Mouse (Mus musculus) heart, embryonic 10.5 days (tissue): ENCODE data around the gene Syvn1. TPM values are rescaled to one million over a fixed set of nuclear protein-coding genes. Genes with fewer than 3 reads are reported as not detected.

Source experiments
- DNase-seq: peaks from one replicate; pipeline ENCODE4 v3.0.0-alpha.2; 2017; ENCODE audit warnings: low spot score
- H3K27ac ChIP-seq: fragments of 300-500 bp; sonication (generic); 2 replicates; pipeline ENCODE4 v1.5.1; 2016; ENCODE audit warnings: mild to moderate bottlenecking
- H3K27me3 ChIP-seq: fragments of 300-500 bp; sonication (generic); 2 replicates; pipeline ENCODE4 v1.6.1; 2016; ENCODE audit warnings: mild to moderate bottlenecking; ENCODE audit not compliant: poor library complexity, insufficient read depth, severe bottlenecking
- H3K36me3 ChIP-seq: fragments of 300-500 bp; sonication (generic); 2 replicates; pipeline ENCODE4 v1.6.1; 2016; ENCODE audit warnings: mild to moderate bottlenecking, moderate library complexity
- H3K4me1 ChIP-seq: fragments of 300-500 bp; sonication (generic); 2 replicates; pipeline ENCODE4 v1.6.1; 2016; ENCODE audit warnings: mild to moderate bottlenecking
- H3K4me3 ChIP-seq: fragments of 300-500 bp; sonication (generic); 2 replicates; pipeline ENCODE4 v1.5.1; 2016; ENCODE audit warnings: mild to moderate bottlenecking, moderate library complexity
- H3K9me3 ChIP-seq: fragments of 300-500 bp; sonication (generic); 2 replicates; pipeline ENCODE4 v1.6.1; 2016; ENCODE audit warnings: mild to moderate bottlenecking, moderate library complexity
- WGBS: fragments of 180-500 bp; shearing (Covaris S2); methylation state at CpG from one replicate; pipeline ENCODE4 v1.1.7; 2016; 5-methylcytosine and 5-hydroxymethylcytosine counted together
- polyA plus RNA-seq: library from polyadenylated mRNA; unstranded; fragments of >200 nt; fragmentation: Nextera tagmentation; extraction: Ambion mirVana; gene quantifications from 2 replicates; pipeline ENCODE4 v1.2.1, GENCODE M21; 2016

Syvn1 gene
- polyA plus RNA-seq, 1 experiment from 2014 or later: 31.0 TPM

DNA sequence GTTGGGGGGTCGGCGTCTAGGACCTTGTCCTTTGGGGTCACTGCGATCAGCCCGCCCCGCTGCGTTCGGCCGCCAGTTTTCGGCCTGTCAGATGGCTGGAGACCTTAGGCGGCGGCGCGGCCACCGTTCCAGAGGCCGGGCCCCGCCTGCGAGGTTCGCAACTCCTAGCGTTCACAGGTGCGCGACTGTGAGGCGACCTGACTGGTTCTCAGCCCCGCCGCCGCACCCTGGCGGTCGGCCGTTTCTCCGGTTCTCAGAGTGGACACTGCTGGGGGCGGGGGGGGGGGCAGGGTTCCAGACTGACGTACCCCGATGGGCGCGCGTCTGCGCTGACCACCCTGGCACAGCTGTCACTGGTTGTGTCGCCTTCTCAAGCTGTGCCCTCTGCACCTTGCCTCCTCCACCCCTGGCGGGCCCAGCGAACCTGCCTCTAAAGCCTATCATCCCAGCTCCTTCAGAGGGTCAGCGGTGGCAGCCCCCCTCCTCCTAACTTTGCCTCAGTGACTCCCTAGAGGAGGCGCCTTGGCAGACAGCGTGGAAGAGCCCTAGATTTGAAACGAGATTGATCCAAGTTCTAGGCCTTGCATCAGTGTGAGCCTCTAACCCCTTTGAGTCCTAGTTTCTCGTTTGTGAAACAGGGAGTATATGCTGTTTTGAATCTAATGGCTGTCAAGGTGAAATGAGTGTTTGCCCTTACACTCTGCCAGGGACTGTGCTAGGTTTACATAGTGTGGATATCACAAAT is 950 bp downstream of the Syvn1 start:
- no peak for DNase-seq
- H3K4me3 ChIP-seq: peak overlapping the region; percentile 86
- H3K27me3 ChIP-seq: no peaks in the 10 kb centered on the region
- H3K27ac ChIP-seq: peak overlapping the region; percentile 94
- peaks cover 43% of the 10 kb centered on the region for H3K36me3 ChIP-seq
- 2% methylated on average over 43 of the region's 44 CpGs for WGBS
- peaks cover 22% of the 10 kb centered on the region for H3K4me1 ChIP-seq
- H3K9me3 ChIP-seq: no peaks in the 10 kb centered on the region

DNA sequence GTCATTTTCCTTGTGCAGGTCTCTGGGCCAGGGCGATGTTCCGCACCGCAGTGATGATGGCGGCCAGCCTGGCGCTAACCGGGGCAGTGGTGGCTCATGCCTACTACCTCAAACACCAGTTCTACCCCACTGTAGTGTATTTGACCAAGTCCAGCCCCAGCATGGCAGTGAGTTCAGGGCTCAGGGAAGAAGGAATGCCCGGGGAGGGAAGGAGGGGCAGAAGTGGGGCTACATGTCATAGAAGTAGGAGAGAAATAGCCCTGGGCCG is 1.5 kb downstream of the Syvn1 start:
- Histone ChIP-seq H3K9me3 (no peaks in the 10 kb centered on the region), H3K4me3 (peak overlapping the region; percentile 86), H3K27ac (peak overlapping the region; percentile 94), H3K36me3 (peaks cover 48% of the 10 kb centered on the region), H3K4me1 (peaks cover 22% of the 10 kb centered on the region), H3K27me3 (no peaks in the 10 kb centered on the region)
- no peak for DNase-seq
- WGBS: 80% methylated on average over 8 of the region's 8 CpGs

DNA sequence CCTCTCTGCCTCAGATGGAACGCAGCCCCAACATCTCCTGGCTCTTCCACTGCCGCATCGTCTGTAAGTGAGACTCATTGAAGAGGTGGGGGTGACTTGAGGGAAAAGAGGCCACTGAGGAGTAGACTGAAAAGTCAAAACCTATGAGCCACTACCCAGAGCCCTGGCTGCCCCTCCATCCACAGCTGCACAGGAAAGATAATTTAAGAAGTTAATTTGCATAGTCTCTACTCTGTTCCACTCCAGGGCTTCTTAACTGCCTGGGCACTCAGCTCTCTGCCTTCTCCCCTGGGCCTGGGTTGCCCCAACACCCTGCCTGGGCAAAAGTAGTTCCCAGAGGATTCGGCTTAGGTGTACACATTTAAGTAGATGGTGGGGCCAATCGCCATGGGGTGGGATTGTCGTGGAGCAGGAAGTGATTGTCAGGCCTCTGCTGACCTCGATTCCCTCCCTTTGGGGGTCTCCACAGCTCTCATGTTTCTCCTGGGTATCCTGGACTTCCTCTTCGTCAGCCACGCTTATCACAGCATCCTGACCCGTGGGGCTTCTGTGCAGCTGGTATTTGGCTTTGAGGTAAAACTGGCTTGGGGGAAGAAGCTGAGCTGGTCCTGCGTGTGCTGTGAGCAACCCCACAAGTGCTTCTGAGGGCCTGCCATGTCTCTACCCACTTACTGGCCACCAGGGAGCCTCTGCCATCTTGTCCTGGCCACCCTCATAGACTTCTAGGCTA is 2.5 kb downstream of the Syvn1 start:
- no peak for DNase-seq
- Histone ChIP-seq H3K27ac (no peak overlapping the region), H3K36me3 (peaks cover 58% of the 10 kb centered on the region), H3K4me1 (peaks cover 22% of the 10 kb centered on the region), H3K27me3 (no peaks in the 10 kb centered on the region), H3K4me3 (peak overlapping the region; percentile 86; the same call in 1 of the 2 replicates), H3K9me3 (no peaks in the 10 kb centered on the region)
- 77% methylated on average over 11 of the region's 11 CpGs for WGBS

DNA sequence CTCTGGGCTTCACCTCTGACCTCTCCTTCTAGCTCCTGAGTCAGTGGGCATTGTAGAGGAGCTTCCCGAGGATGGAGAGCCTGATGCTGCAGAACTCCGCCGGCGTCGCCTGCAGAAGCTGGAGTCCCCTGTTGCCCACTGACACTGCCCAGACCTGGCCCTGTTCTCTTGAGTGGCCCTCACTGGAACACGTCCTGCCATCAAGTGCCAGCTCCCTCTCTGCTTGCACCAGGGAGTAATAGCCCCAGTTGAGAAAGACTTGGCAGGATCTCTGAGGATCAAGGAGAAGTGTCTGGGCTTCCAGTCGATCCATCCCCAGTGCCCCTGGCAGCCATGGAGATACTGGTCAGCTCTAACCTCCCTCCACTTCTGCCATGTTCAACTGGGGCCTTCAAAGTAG is 6.1 kb downstream of the Syvn1 start:
- Histone ChIP-seq H3K27me3 (no peaks in the 10 kb centered on the region), H3K9me3 (no peaks in the 10 kb centered on the region), H3K36me3 (peaks cover 82% of the 10 kb centered on the region), H3K4me3 (no peak overlapping the region), H3K27ac (no peak overlapping the region), H3K4me1 (peaks cover 24% of the 10 kb centered on the region)
- DNase-seq: no peak
- 89% methylated on average over 7 of the region's 7 CpGs for WGBS

DNA sequence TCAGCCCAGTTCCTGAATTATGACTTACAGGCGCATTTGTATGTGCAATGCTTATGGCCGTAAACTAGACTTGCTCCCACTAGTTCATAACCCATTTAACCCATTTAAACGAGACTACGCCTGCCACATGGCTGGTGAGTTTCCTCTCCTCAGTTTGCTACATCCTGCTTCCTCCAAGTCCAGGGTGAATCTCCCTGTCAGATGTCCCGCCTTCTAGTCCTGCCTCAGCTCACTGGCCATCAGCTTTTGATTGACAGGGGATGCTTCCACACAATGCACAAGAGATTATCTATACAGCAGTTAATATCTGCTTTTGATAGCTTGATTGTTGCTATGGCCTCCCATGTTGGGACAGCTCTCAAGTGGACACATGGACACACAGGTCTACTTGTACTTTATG is 7.9 kb downstream of the Syvn1 start:
- Histone ChIP-seq H3K9me3 (no peaks in the 10 kb centered on the region), H3K36me3 (peaks cover 78% of the 10 kb centered on the region), H3K27ac (no peak overlapping the region), H3K4me3 (no peak overlapping the region), H3K27me3 (no peaks in the 10 kb centered on the region), H3K4me1 (peaks cover 17% of the 10 kb centered on the region)
- DNase-seq: no peak
- WGBS: 88% methylated on average over 5 of the region's 5 CpGs

GRCm38 (mm10) chr19:6056696-6057095 is 10.3 kb downstream of the Syvn1 start:
- Histone ChIP-seq H3K4me3 (peak overlapping the region; percentile 91), H3K27me3 (no peaks in the 10 kb centered on the region), H3K27ac (0 out of 2 replicates have a peak overlapping the region, but pooled peaks have one; percentile 96), H3K4me1 (peaks cover 23% of the 10 kb centered on the region), H3K36me3 (peaks cover 61% of the 10 kb centered on the region), H3K9me3 (no peaks in the 10 kb centered on the region)
- no peak for DNase-seq
- WGBS: 66% methylated on average over 4 of the region's 4 CpGs

GRCm38 (mm10) chr19:6057313-6058096 is 11.1 kb downstream of the Syvn1 start, which contains the start of the genes Mrpl49 and Fau:
Gene Mrpl49 (minus strand): TSS chr19:6057785.
Gene Fau (plus strand): TSS chr19:6057844.
- Histone ChIP-seq H3K27ac (peak within 1 kb of the TSS; percentile 96), H3K4me1 (peaks cover 31% of the 10 kb centered on the region), H3K36me3 (peaks cover 53% of the 10 kb centered on the region), H3K9me3 (no peaks in the 10 kb centered on the region), H3K4me3 (peak within 1 kb of the TSS; percentile 91), H3K27me3 (no peaks in the 10 kb centered on the region)
- peak; percentile 99 for DNase-seq
- WGBS: under 1% methylated on average over 63 of the region's 63 CpGs

DNA sequence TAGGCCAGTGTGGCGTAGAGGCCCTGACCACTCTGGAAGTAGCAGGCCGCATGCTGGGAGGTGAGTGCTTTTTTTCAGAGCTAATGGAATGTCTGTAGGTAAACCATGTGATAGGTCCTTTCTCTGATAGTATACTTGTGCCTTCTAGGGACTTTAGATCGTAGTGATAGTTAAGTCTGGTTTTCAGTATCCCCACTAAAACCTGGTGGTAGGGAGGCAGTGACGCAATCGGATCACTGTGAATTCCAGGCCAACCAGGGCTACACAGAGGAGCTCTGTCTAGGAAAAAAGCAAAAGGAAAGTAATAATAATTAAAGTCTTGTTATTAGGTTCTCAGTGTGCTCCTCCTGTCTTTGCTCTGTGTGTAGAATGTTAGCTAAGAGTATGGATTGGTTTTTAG is 12.1 kb downstream of the Syvn1 start:
- DNase-seq: no peak
- Histone ChIP-seq H3K9me3 (no peaks in the 10 kb centered on the region), H3K27ac (peak overlapping the region; percentile 96), H3K36me3 (peaks cover 43% of the 10 kb centered on the region), H3K4me1 (peaks cover 40% of the 10 kb centered on the region), H3K27me3 (no peaks in the 10 kb centered on the region), H3K4me3 (peak overlapping the region; percentile 91)
- 28% methylated on average over 5 of the region's 5 CpGs for WGBS

GRCm38 (mm10) chr19:6058966-6059365 is 12.6 kb downstream of the Syvn1 start:
- DNase-seq: no peak
- 83% methylated on average over 5 of the region's 5 CpGs for WGBS
- peaks cover 42% of the 10 kb centered on the region for H3K4me1 ChIP-seq
- peak overlapping the region; percentile 91 for H3K4me3 ChIP-seq
- no peaks in the 10 kb centered on the region for H3K27me3 ChIP-seq
- peaks cover 38% of the 10 kb centered on the region for H3K36me3 ChIP-seq
- no peak overlapping the region for H3K27ac ChIP-seq
- no peaks in the 10 kb centered on the region for H3K9me3 ChIP-seq

GRCm38 (mm10) chr19:6061021-6061533 is 14.7 kb downstream of the Syvn1 start, which contains the start of gene Znhit2:
Gene Znhit2 (plus strand): TSS chr19:6061192.
- H3K9me3 ChIP-seq: no peaks in the 10 kb centered on the region
- peaks cover 17% of the 10 kb centered on the region for H3K36me3 ChIP-seq
- H3K4me1 ChIP-seq: peaks cover 42% of the 10 kb centered on the region
- peak; percentile 97 for DNase-seq
- peak within 1 kb of the TSS; percentile 96 for H3K27ac ChIP-seq
- WGBS: under 1% methylated on average over 58 of the region's 58 CpGs
- peak within 1 kb of the TSS; percentile 82 for H3K4me3 ChIP-seq
- no peaks in the 10 kb centered on the region for H3K27me3 ChIP-seq

DNA sequence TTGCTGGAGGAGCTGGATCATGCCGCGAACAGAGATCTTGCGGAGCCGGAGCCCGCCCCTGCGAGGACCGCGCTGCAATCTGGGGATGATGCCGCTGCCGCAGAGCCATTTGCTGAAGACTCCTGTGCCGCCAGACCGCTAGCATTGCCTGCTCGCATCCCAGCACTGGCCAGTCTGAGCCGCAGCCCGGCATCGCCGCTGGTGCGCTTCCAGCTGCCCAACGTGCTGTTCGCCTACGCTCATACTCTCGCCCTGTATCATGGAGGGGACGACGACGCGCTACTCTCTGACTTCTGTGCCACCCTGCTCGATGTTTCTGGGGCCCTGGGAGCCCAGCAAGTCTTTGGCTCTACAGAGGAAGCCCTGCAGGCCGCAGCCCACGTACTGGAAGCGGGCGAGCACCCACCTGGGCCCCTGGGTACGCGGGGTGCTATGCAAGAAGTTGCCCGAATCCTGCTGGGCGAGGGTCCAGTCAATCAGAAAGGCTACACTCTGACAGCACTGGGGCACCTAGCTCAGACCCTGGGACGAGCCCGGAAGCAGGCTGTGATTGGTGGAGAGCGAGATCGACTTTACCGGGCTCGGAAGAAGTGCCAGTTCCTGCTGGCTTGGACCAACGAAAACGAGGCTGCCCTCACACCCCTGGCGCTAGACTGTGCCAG is 15.4 kb downstream of the Syvn1 start:
- H3K9me3 ChIP-seq: no peaks in the 10 kb centered on the region
- H3K4me3 ChIP-seq: peak overlapping the region; percentile 82
- peak; percentile 83 for DNase-seq
- peaks cover 42% of the 10 kb centered on the region for H3K4me1 ChIP-seq
- H3K36me3 ChIP-seq: peaks cover 15% of the 10 kb centered on the region
- peak overlapping the region; percentile 96 for H3K27ac ChIP-seq
- H3K27me3 ChIP-seq: no peaks in the 10 kb centered on the region
- 2% methylated on average over 44 of the region's 44 CpGs for WGBS

DNA sequence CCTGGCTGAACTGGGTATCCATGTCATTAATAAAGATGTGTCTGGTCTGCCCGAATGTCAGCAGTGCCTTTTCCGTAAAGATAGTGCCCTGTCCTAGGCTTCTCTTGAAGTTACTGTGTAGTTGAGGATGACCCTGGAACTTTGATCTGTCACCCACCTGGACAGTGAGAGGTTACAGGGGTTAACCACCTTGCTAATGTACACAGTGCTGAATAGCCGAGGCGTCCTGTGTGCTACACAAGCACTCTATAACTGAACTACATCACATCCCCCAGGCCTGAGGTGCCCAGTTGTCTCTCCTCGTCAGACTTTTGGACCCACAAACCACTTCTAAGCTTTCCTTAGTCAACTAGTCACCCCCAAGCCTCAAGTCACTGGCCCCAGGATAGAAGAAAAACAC is 16.0 kb downstream of the Syvn1 start:
- Histone ChIP-seq H3K4me3 (peak overlapping the region; percentile 82), H3K9me3 (no peaks in the 10 kb centered on the region), H3K36me3 (peaks cover 15% of the 10 kb centered on the region), H3K27ac (peak overlapping the region; percentile 96), H3K27me3 (no peaks in the 10 kb centered on the region), H3K4me1 (peaks cover 46% of the 10 kb centered on the region)
- WGBS: 76% methylated on average over 5 of the region's 5 CpGs
- DNase-seq: no peak
